ENCODE assay signal across 8 mouse cellular contexts in the genomic region with DNA sequence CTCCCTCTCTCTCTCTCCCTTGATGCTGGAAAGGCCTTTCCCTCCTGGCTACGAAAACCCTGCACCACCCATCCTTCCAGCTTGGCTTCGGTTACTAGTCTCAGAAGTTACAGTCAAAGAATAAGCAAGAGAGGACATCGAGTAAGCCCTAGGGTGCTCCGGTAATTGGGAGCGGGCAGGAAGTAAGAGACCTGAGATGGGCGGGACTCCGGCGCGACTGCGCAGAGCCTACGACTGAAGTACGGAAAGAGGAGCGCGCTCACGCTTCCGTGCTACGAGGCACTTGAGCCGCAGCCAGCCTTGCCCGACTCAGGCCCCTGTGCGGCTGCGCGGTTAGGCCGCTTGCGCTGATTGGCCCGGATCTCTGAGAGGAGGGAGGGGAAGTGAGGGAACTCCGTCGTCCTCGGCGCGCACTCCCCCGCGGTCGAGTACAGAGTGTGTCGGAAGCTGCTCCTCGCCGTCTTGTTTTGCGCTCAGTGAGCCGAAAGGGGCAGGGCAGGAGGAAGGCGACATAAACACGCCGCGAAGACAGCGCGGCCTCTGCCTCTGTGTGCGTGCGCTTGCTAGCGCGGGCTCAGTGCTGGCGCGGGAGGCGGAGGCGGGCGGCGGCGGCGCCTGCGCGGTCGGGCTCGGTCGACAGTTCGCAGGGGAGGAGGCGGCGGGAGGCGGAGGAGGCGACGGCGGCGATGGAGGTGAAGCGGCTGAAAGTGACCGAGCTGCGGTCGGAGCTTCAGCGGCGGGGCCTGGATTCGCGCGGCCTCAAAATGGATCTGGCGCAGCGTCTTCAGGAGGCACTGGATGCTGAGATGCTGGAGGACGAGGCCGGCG. TPM values are rescaled to one million over a fixed set of nuclear protein-coding genes. Genes with fewer than 3 reads are reported as not detected.
A peak's percentile ranks its signal among the peaks of the same experiment; 100 is the strongest.
DNase-seq lines count a peak whose midpoint lies in the region; ATAC-seq and TF ChIP-seq lines count a peak whose summit lies in the region.

A gene (plus strand): TSS at position 415 of the 828 bp plus-strand sequence.

- H3K27me3 ChIP-seq in kidney, embryonic 14.5 days (ENCODE audit: control insufficient read depth, insufficient read depth, low read length): no peaks in the 10 kb centered on the region
- H3K27me3 ChIP-seq in limb, embryonic 15.5 days: no peaks in the 10 kb centered on the region

- H3K9me3 ChIP-seq in kidney, embryonic 14.5 days (ENCODE audit: control insufficient read depth, low read length): no peaks in the 10 kb centered on the region
- H3K9me3 ChIP-seq in limb, embryonic 15.5 days: no peaks in the 10 kb centered on the region

- under 1% methylated on average over 82 of the region's 83 CpGs for WGBS in kidney, embryonic 14.5 days
- WGBS in limb, embryonic 15.5 days: under 1% methylated on average over 81 of the region's 83 CpGs

- TF ChIP-seq POLR2A in bone marrow macrophage, adult 2 months (IDR thresholded peaks at IDR 0.05; ENCODE audit: borderline replicate concordance, low read depth, low read length): no peak
- TF ChIP-seq POLR2A in embryonic fibroblast, embryonic 13.5 days (IDR thresholded peaks at IDR 0.05; ENCODE audit: low read depth, low read length): peak; percentile 97

- peak within 1 kb of the TSS; percentile 99 for H3K9ac ChIP-seq in kidney, embryonic 14.5 days (ENCODE audit: low read depth, low read length)
- peak within 1 kb of the TSS; percentile 96 for H3K9ac ChIP-seq in limb, embryonic 15.5 days

- TF ChIP-seq CTCF in bone marrow macrophage, adult 2 months (IDR thresholded peaks at IDR 0.05; ENCODE audit: low read depth, low read length): no peak
- no peak for TF ChIP-seq CTCF in embryonic fibroblast, embryonic 13.5 days (IDR thresholded peaks at IDR 0.05; ENCODE audit: borderline replicate concordance, insufficient read depth, low read length)

- peaks cover 44% of the 10 kb centered on the region for H3K36me3 ChIP-seq in kidney, embryonic 14.5 days (ENCODE audit: control insufficient read depth, insufficient read depth, low read length)
- H3K36me3 ChIP-seq in limb, embryonic 15.5 days: peaks cover 35% of the 10 kb centered on the region

- DNase-seq in 416B (ENCODE audit: low read depth): peak; percentile 99
- DNase-seq in heart, adult 9 months (ENCODE audit: low spot score in 2 of 2): peak; percentile 99
- DNase-seq in monocyte, adult 2 months (ENCODE audit: low read depth in 1 of 2, low spot score in 2 of 2): peak; percentile 95 to 96
- peak; percentile 99 to 100 for DNase-seq in spleen, postnatal 36 days (ENCODE audit: low spot score in 2 of 2)

- H3K4me1 ChIP-seq in bone marrow macrophage, adult 2 months (ENCODE audit: control insufficient read depth, insufficient read depth, low read length): peaks cover 18% of the 10 kb centered on the region
- H3K4me1 ChIP-seq in embryonic fibroblast, embryonic 13.5 days (ENCODE audit: control insufficient read depth, insufficient read depth, low read length): no peaks in the 10 kb centered on the region
- peaks cover 32% of the 10 kb centered on the region for H3K4me1 ChIP-seq in kidney, embryonic 14.5 days (ENCODE audit: control insufficient read depth, insufficient read depth, low read length)
- H3K4me1 ChIP-seq in limb, embryonic 15.5 days: peaks cover 37% of the 10 kb centered on the region

- H3K27ac ChIP-seq in bone marrow macrophage, adult 2 months (ENCODE audit: insufficient read depth, low read depth, low read length): peak within 1 kb of the TSS; percentile 96
- peak within 1 kb of the TSS; percentile 97 for H3K27ac ChIP-seq in embryonic fibroblast, embryonic 13.5 days (ENCODE audit: insufficient read depth, low read length)
- peak within 1 kb of the TSS; percentile 100 for H3K27ac ChIP-seq in kidney, embryonic 14.5 days (ENCODE audit: low read depth, low read length)
- peak within 1 kb of the TSS; percentile 100 for H3K27ac ChIP-seq in limb, embryonic 15.5 days

- H3K4me3 ChIP-seq in bone marrow macrophage, adult 2 months (ENCODE audit: insufficient read depth, low read length): peak within 1 kb of the TSS; percentile 83
- peak within 1 kb of the TSS; percentile 95 for H3K4me3 ChIP-seq in embryonic fibroblast, embryonic 13.5 days (ENCODE audit: insufficient read depth, low read length)
- peak within 1 kb of the TSS; percentile 100 for H3K4me3 ChIP-seq in kidney, embryonic 14.5 days (ENCODE audit: low read length)
- H3K4me3 ChIP-seq in limb, embryonic 15.5 days: peak within 1 kb of the TSS; percentile 82

- peak; percentile 95 for ATAC-seq in kidney, embryonic 14.5 days (ENCODE audit: low FRiP score, low TSS enrichment)
- peak; percentile 95 for ATAC-seq in limb, embryonic 15.5 days (ENCODE audit: insufficient number of reproducible peaks, low FRiP score, low TSS enrichment, low read depth)

- peak within 1 kb of the TSS; percentile 85 for H3K4me2 ChIP-seq in kidney, embryonic 14.5 days (replicated peaks; ENCODE audit: low read depth, low read length)
- H3K4me2 ChIP-seq in limb, embryonic 15.5 days: peak within 1 kb of the TSS; percentile 89

RNA-seq across cellular contexts. Expression of the gene that starts here (rescaled TPM):
- polyA plus RNA-seq in bone marrow macrophage, adult 2 months (2012; ENCODE audit: insufficient read depth, insufficient read length, missing spikeins): 94.2 and 102 TPM in 2 replicates
- polyA plus RNA-seq in embryonic fibroblast, embryonic 13.5 days (2011; ENCODE audit: insufficient read length, low read depth, missing spikeins): 78.5 and 98.7 TPM in 2 replicates
- 9.3 and 10.5 TPM in 2 replicates for polyA plus RNA-seq in kidney, embryonic 14.5 days (2014; fragmentation: Nextera tagmentation; extraction: Ambion mirVana)
- 5.4 and 5.6 TPM in 2 replicates for polyA plus RNA-seq in limb, embryonic 15.5 days (2015; fragmentation: Nextera tagmentation; extraction: Ambion mirVana)

Comparison
In these comparisons a context has a peak if more than half of its experiments do, and no peak if none do; other contexts are left out.
1. Peak in every context shown above with its lines: DNase-seq, ATAC-seq, H3K4me3 ChIP-seq and H3K27ac ChIP-seq.